Mouse (Mus musculus) hindbrain, embryonic 10.5 days (tissue): Measurements from ENCODE around the gene Pax5. TPM values are rescaled to one million over a fixed set of nuclear protein-coding genes. Genes with fewer than 3 reads are reported as not detected.

Source experiments
- DNase-seq: peaks from one replicate; pipeline ENCODE4 v3.0.0-alpha.2; 2017; ENCODE audit warnings: low spot score
- H3K27ac ChIP-seq: fragments of 300-500 bp; sonication (generic); 2 replicates; pipeline ENCODE4 v1.5.1; 2016; ENCODE audit warnings: mild to moderate bottlenecking, moderate library complexity
- H3K27me3 ChIP-seq: fragments of 300-500 bp; sonication (generic); 2 replicates; pipeline ENCODE4 v1.6.1; 2016; ENCODE audit warnings: mild to moderate bottlenecking; ENCODE audit not compliant: poor library complexity, insufficient read depth, severe bottlenecking
- H3K36me3 ChIP-seq: fragments of 300-500 bp; sonication (generic); 2 replicates; pipeline ENCODE4 v1.6.1; 2016; ENCODE audit warnings: mild to moderate bottlenecking, moderate library complexity
- H3K4me1 ChIP-seq: fragments of 300-500 bp; sonication (generic); replicated peaks from 2 replicates; pipeline ENCODE4 v1.6.1; 2016; ENCODE audit warnings: mild to moderate bottlenecking
- H3K4me3 ChIP-seq: fragments of 300-500 bp; sonication (generic); 2 replicates; pipeline ENCODE4 v1.5.1; 2016; ENCODE audit warnings: mild to moderate bottlenecking, moderate library complexity
- H3K9me3 ChIP-seq: fragments of 300-500 bp; sonication (generic); 2 replicates; pipeline ENCODE4 v1.6.1; 2016; ENCODE audit warnings: mild to moderate bottlenecking, moderate library complexity
- WGBS: fragments of 180-500 bp; shearing (Covaris S2); methylation state at CpG from one replicate; pipeline ENCODE4 v1.1.7; 2016; 5-methylcytosine and 5-hydroxymethylcytosine counted together
- polyA plus RNA-seq: library from polyadenylated mRNA; unstranded; fragments of >200 nt; fragmentation: Nextera tagmentation; extraction: Ambion mirVana; gene quantifications from 2 replicates; pipeline ENCODE4 v1.2.1, GENCODE M21; 2016

Pax5 gene
- polyA plus RNA-seq, 1 experiment from 2014 or later: 4.4 TPM

DNA sequence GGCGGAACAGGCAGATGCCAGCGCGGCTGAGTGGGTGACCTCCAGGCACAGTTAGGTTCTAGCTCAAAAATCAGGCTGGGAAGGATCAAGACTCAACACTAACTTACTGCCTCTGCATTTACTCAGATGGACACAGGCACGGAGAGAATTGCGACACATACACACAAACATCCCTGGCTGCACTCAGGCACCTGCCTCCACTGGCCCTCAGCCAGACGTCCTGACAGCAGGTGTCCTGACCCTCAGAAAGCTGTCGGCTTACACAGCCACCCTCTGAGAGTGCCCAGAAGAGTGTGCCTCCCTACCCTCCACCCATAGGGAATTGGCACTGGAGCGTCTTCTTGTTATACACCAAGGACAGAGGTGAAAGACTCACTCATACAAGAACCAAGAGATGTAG is 108.9 kb downstream of the Pax5 start:
- H3K9me3 ChIP-seq: no peaks in the 10 kb centered on the region
- 0 out of 2 replicates have a peak, but pooled peaks cover 16% of the 10 kb centered on the region for H3K36me3 ChIP-seq
- peaks cover 39% of the 10 kb centered on the region for H3K4me1 ChIP-seq
- 69% methylated on average over 8 of the region's 8 CpGs for WGBS
- no peak overlapping the region for H3K4me3 ChIP-seq
- DNase-seq: no peak
- H3K27me3 ChIP-seq: no peaks in the 10 kb centered on the region; the same call in 1 of the 2 replicates
- peak overlapping the region; percentile 56 for H3K27ac ChIP-seq

DNA sequence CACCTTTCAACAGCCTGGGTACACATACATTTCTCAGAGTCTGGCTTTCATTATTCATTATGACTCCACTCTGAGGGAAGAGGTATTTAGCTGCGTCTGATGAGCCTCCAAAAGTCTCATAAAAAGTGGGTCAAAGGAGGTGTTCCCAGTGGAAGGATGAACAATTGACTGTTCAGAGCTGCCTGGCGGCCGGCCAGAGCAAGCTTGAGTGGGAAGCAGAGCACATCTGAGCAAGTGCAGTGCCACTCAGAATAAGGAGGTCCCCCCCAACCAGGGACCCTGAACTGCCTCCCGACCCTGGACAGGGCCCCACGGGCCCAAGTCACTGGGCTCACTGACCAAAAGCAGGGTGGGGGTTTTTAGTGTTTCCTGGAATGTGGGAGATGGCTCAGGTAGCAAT is 109.4 kb downstream of the Pax5 start:
- Histone ChIP-seq H3K9me3 (no peaks in the 10 kb centered on the region), H3K36me3 (0 out of 2 replicates have a peak, but pooled peaks cover 16% of the 10 kb centered on the region), H3K27me3 (no peaks in the 10 kb centered on the region; the same call in 1 of the 2 replicates), H3K4me3 (no peak overlapping the region), H3K4me1 (peaks cover 39% of the 10 kb centered on the region), H3K27ac (peak overlapping the region; percentile 56; the same call in 1 of the 2 replicates)
- no peak for DNase-seq
- 56% methylated on average over 5 of the region's 5 CpGs for WGBS

DNA sequence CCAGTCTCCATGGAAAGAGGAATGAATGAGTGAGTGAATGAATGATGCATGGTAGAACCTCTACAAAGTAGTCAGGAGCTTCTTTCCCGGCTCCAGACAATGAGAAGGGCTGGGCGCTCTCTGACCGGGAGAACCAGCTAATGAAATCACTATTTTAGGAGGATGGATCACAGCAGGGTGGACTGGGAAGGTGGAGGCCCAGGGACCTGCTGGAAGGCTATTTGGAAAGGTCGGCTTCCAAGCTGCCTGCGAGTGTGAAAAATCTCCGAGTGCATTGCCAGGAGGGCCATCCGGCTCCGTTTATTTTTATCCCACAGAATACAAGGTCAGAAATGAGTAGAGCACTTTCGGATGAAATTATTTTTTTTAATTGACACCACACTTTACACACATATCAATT is 112.3 kb downstream of the Pax5 start:
- no peak for DNase-seq
- no peaks in the 10 kb centered on the region; the same call in 1 of the 2 replicates for H3K27me3 ChIP-seq
- no peak overlapping the region for H3K27ac ChIP-seq
- H3K9me3 ChIP-seq: no peaks in the 10 kb centered on the region
- 79% methylated on average over 9 of the region's 9 CpGs for WGBS
- no peak overlapping the region for H3K4me3 ChIP-seq
- peaks cover 29% of the 10 kb centered on the region for H3K4me1 ChIP-seq
- H3K36me3 ChIP-seq: peaks cover 18% of the 10 kb centered on the region

DNA sequence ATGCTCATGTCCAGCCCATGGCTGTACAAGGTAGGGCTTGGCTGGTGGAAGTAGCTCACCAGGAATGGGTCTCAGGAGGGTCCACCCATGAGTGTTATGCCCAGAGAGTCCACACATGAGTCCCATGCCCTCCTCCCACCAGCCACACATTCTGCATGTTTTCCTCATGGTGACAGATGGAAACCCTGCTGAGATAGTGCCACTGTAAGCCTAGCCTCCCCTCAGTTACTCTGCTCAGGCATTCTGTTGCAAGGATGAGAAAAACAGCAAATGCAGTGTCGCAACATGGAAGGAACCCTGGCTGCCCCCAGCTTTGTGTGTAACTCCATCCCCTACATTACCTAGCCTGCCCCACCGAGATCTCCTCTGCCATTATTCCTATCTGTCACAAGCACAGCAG is 117.2 kb downstream of the Pax5 start:
- Histone ChIP-seq H3K27me3 (no peaks in the 10 kb centered on the region), H3K9me3 (no peaks in the 10 kb centered on the region), H3K27ac (no peak overlapping the region), H3K4me3 (no peak overlapping the region), H3K4me1 (peaks cover 2% of the 10 kb centered on the region; the same call in 1 of the 2 replicates), H3K36me3 (peaks cover 18% of the 10 kb centered on the region)
- DNase-seq: no peak
- WGBS: 91% methylated on average over 2 of the region's 2 CpGs

DNA sequence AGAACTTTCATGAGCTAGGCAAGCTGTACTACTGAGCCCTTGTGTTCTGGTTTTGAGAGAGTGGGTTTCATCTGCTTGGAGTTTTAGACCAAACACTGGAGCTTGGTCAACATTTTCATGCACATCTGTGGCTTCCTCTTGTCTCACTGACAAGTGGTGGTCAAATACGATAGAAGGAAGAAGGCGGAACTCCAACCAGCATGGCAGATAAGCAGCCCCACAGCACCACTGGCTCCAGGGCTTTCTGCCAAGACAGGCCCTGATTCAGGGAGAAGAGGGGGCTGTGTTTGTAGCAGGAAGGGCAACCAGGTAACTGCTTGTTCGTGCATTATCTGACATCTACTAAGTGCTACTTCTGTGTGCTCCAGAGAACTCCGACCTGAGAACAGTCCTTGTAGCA is 127.6 kb downstream of the Pax5 start:
- H3K4me3 ChIP-seq: no peak overlapping the region
- H3K4me1 ChIP-seq: no peaks in the 10 kb centered on the region
- no peaks in the 10 kb centered on the region for H3K36me3 ChIP-seq
- H3K9me3 ChIP-seq: no peaks in the 10 kb centered on the region
- no peaks in the 10 kb centered on the region for H3K27me3 ChIP-seq
- DNase-seq: no peak
- no peak overlapping the region for H3K27ac ChIP-seq
- 93% methylated on average over 4 of the region's 4 CpGs for WGBS

DNA sequence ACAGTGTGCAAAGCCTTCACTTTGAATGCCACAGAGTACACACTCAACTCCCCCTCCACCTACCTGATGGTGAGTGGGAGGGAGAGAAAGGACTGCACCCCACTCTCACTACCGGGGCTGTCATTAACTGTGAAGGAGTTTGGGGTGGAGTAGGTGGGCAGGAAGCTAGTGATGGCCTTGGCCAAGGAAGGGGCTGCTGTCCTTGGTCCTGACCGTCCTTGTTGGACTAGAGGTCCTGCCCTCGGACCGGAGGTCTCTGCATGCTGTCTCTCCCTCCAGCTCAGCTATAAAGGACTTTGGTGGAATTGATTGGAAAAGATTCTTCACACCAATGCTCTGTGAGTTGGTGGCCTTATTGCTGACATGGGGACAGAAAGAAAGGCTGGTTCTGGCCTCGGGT is 131.7 kb downstream of the Pax5 start:
- Histone ChIP-seq H3K4me3 (no peak overlapping the region), H3K9me3 (no peaks in the 10 kb centered on the region), H3K27ac (no peak overlapping the region), H3K4me1 (peaks cover 17% of the 10 kb centered on the region; the same call in 1 of the 2 replicates), H3K36me3 (no peaks in the 10 kb centered on the region), H3K27me3 (peaks cover 8% of the 10 kb centered on the region; the same call in 1 of the 2 replicates)
- DNase-seq: peak; percentile 49
- 52% methylated on average over 5 of the region's 5 CpGs for WGBS

DNA sequence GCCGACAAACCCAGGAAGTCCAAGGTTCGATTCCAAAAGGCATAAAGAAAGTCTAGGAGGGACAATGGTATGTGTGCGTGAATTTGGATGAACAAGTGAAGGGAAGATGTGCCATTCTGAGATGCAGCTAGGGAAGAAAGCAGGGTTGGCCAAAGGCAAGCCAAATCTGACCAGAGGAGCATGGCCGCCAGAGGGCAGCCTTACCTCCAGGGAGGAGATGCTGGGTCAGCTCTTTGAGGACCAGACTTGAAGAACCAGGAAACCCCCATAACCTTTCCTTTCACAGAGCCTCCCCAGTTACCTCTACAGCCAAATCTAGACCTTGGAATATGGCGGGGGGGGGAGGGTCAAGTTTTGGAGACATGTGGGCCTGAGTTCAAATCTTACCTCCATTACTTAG is 133.0 kb downstream of the Pax5 start:
- Histone ChIP-seq H3K4me1 (peaks cover 19% of the 10 kb centered on the region; the same call in 1 of the 2 replicates), H3K36me3 (no peaks in the 10 kb centered on the region), H3K9me3 (no peaks in the 10 kb centered on the region), H3K27ac (no peak overlapping the region), H3K27me3 (peaks cover 8% of the 10 kb centered on the region; the same call in 1 of the 2 replicates), H3K4me3 (no peak overlapping the region)
- peak; percentile 67 for DNase-seq
- 48% methylated on average over 5 of the region's 5 CpGs for WGBS

DNA sequence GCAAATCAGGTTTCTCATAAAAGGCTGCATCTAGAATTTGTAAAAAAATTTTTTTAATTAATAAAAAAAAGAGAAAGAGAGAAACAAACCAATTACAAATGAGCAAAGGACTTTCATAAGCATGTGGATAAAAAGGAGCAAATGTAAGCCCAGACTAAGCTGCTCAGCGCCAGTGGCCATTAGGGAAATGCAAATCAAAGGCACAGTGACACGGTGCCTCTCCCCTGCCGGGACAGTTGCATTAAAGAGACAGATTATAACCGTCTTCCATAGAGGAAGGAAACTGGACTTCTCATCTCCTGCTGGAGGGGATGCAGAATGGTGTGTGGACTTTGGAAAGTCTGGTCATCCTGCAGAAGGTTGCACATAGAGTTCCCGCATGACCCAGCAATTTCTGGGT is 133.5 kb downstream of the Pax5 start:
- H3K36me3 ChIP-seq: no peaks in the 10 kb centered on the region
- DNase-seq: no peak

DNA sequence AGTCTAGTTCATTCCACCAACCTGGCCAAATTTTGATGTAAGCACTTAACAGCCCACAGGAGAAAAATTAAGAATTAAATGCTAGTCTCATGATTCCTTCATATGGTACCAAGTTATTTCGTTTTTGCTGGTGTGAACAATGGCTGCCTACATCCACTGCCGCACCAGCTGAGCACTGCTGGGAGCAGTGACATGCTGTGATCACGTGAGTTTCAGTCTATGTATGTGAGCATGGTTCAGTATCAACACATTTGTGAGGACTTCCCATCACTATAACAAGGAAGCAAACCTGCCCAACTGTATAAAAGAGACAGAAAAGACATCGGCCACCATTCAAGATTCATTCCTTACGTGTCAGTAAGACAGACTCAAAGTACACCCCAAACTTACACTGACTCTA is 137.3 kb downstream of the Pax5 start:
- Histone ChIP-seq H3K36me3 (0 out of 2 replicates have a peak, but pooled peaks cover 9% of the 10 kb centered on the region), H3K9me3 (no peaks in the 10 kb centered on the region), H3K27me3 (peaks cover 8% of the 10 kb centered on the region; the same call in 1 of the 2 replicates), H3K4me3 (no peak overlapping the region), H3K4me1 (peaks cover 22% of the 10 kb centered on the region; the same call in 1 of the 2 replicates), H3K27ac (no peak overlapping the region)
- no peak for DNase-seq
- WGBS: 84% methylated on average over 5 of the region's 5 CpGs

More for the DNA sequence above, 133.5 kb downstream of the Pax5 start:
- Histone ChIP-seq H3K4me3 (no peak overlapping the region), H3K27ac (no peak overlapping the region), H3K4me1 (peaks cover 19% of the 10 kb centered on the region; the same call in 1 of the 2 replicates), H3K9me3 (no peaks in the 10 kb centered on the region), H3K27me3 (peaks cover 8% of the 10 kb centered on the region; the same call in 1 of the 2 replicates)
- WGBS: 49% methylated on average over 5 of the region's 5 CpGs

DNA sequence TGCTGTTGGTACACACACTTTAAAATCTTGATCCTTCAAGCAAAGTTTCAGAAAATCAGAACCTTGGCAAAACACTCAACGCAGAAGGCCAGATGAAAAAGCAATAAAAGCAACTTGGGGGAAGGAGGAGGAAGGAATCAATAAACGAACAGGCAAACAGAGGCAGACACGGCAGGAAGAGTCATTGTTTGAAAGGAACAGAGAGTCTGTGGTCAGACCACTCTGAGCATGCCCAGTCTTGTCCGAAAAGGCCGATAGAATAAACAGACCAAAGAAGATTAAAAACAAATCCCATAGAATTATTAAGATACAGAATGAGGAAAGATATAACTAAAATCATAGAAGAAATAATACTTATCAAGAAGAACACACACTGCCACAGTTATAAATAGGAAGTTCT is 137.9 kb downstream of the Pax5 start:
- Histone ChIP-seq H3K4me1 (peaks cover 22% of the 10 kb centered on the region; the same call in 1 of the 2 replicates), H3K27ac (no peak overlapping the region), H3K36me3 (0 out of 2 replicates have a peak, but pooled peaks cover 14% of the 10 kb centered on the region), H3K9me3 (no peaks in the 10 kb centered on the region), H3K4me3 (no peak overlapping the region), H3K27me3 (peaks cover 13% of the 10 kb centered on the region)
- DNase-seq: no peak
- WGBS: 78% methylated on average over 5 of the region's 5 CpGs

DNA sequence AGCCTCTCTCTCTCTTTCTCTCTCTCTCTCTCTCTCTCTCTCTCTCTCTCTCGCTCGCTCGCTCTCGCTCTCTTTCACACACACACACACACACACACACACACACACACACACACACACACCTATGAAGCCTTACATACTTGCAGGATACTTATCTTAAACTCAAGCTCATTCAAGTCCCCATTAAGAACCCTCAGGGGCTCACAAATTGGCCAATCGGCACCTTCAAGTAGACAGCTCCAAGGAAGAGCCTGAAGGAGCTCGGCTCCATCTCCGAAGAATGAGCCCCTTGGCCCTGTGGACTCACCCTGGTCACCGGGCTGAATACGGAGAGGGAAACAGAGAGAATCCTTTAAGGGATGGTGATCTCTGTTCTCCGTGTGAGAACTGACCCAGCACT is 141.1 kb downstream of the Pax5 start:
- WGBS: 88% methylated on average over 10 of the region's 10 CpGs
- Histone ChIP-seq H3K9me3 (no peaks in the 10 kb centered on the region), H3K27me3 (peaks cover 24% of the 10 kb centered on the region), H3K4me1 (peaks cover 16% of the 10 kb centered on the region; the same call in 1 of the 2 replicates), H3K27ac (no peak overlapping the region), H3K4me3 (no peak overlapping the region), H3K36me3 (0 out of 2 replicates have a peak, but pooled peaks cover 14% of the 10 kb centered on the region)
- DNase-seq: no peak

DNA sequence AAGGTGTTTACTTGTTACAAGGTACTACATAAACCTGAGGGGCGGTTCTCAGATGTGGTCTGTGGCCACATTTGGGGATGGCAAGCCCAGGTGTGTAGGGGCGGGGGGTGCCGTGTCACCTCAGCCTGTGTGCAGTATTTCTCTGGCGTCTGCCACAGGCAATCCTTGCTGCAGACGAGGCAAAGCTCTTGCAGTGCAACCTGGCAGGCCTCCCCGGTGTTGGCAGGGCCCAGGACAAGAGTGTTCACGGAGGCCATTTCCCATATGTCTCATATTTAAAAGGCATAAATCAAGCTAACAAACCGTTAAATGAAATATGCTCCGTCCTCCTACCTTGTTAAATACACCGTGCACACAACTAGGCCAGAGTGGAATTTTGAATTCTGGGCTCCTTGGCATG is 141.6 kb downstream of the Pax5 start:
- H3K27ac ChIP-seq: no peak overlapping the region
- DNase-seq: no peak
- H3K4me3 ChIP-seq: no peak overlapping the region
- H3K27me3 ChIP-seq: peaks cover 29% of the 10 kb centered on the region
- H3K4me1 ChIP-seq: peaks cover 11% of the 10 kb centered on the region; the same call in 1 of the 2 replicates
- no peaks in the 10 kb centered on the region for H3K9me3 ChIP-seq
- 86% methylated on average over 10 of the region's 10 CpGs for WGBS
- 0 out of 2 replicates have a peak, but pooled peaks cover 14% of the 10 kb centered on the region for H3K36me3 ChIP-seq

DNA sequence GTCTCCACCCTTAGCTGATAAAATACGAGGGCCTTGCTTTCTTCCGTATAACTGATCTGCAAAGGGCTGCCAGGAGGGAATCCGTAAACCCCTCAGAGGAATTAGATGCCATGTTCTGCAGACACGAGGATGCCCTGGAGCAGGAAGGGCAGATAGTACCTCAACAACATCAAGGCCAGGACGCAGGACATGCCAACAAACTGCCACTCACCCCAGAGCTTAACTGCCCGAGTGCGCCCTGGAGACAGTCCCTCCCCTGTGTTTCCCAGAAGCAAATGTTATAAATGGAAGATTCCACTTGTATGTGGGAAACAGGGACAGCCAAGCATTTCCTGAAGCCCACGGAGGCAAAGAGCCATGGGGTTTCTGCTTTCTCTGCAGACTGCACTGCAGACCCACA is 143.9 kb downstream of the Pax5 start:
- H3K27ac ChIP-seq: no peak overlapping the region
- H3K4me3 ChIP-seq: no peak overlapping the region
- DNase-seq: no peak
- peaks cover 50% of the 10 kb centered on the region for H3K27me3 ChIP-seq
- H3K4me1 ChIP-seq: peaks cover 22% of the 10 kb centered on the region
- 76% methylated on average over 8 of the region's 8 CpGs for WGBS
- no peaks in the 10 kb centered on the region for H3K9me3 ChIP-seq
- 0 out of 2 replicates have a peak, but pooled peaks cover 14% of the 10 kb centered on the region for H3K36me3 ChIP-seq
